Mouse (Mus musculus): Measurements from ENCODE around the gene D630045J12Rik. TPM values are rescaled to one million over a fixed set of nuclear protein-coding genes. Genes with fewer than 3 reads are reported as not detected.

D630045J12Rik gene
- 11.3 and 12.6 TPM in 2 replicates for polyA plus RNA-seq (2015; fragmentation: Nextera tagmentation; extraction: Ambion mirVana)

DNA sequence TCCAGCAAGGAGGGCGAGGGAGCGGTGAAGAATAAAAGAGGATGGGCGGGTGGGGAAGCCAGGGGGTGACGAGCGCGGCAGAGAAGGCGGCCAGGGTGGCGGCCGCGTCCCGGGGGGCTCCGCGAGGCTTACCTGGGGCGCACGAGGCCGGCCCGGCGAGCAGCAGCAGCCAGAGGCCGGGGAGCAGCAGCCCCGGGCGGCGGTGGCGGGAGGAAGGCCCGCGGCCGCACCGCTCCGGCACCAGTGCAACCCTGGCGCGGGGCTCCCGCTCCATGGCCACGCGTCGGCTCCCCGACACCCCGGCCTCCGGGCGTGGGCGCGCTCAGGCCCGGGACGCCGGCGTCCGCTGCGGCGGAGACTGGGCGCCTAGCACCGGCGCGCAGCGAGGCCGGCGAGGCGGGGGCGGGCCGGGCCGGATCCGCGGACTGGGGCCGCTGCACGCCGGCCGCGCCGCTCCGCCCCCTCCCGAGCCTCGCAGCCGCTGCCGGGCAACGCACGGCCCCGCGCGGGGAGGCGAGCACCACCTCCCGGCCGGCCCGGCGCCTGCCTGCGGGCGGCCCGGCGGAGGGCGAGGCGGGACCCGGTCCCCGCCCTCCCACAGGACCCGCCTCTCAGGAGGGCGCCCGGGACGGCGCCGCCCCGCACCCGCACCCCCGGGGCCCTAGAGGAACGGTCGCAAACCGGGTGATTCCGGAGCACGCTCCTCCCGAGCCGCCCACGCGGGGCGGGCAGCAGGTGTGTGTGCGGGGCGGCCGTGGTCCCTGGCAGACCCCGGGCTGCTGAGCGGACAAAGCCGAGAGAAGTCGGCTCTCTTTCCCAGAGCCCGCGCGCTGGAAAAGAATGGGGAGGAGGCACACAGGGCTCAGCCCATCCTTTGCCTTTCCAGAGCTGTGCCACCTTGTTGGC lies at the start of gene D630045J12Rik:
Gene D630045J12Rik, minus strand, starts transcription at position 274 of the 906 bp plus-strand sequence.
- WGBS = 0% methylated on average over 56 of the region's 118 CpGs

DNA sequence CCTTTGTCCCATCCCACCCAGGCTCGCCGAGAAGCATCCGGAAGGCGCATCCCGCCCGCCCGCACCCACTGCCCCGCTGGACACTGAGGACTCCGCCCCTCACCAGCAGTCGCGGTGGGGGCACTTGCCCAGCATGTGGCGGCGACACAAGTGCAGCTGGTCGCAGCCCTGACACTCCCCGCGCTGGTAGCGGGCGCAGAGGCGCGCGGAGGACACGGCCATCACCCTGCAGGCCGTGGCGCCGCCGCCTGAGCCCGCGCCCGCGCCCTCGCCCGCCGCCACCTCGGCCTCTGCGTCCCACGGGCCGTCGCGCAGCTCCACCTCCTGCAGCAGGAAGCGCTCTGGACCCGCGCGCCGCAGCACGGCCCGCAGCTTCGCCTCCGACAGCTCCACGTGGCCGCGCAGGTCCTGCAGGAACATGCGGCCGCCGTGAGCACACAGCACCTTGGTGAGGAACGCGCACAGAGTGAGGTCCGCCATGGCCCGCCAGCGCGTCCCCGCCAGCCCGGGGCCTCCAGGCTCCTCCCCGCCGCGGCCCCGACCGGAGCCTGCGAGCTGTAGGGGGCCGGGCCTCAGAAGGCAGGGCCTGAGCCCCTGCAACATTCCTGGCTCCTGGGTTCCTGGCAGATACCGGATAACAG lies 45.1 kb upstream of the D630045J12Rik start, which contains the start of gene Zc3hav1l:
Gene Zc3hav1l, minus strand, starts transcription at position 499 of the 641 bp plus-strand sequence.
- Histone ChIP-seq H3K27ac (replicated peaks) (peak within 1 kb of the TSS; percentile 95), H3K27me3 (replicated peaks) (no peaks in the 10 kb centered on the region), H3K36me3 (peaks cover 19% of the 10 kb centered on the region), H3K9me3 (replicated peaks) (no peaks in the 10 kb centered on the region), H3K4me3 (replicated peaks) (peak within 1 kb of the TSS; percentile 73), H3K4me2 (peak within 1 kb of the TSS; percentile 73), H3K9ac (replicated peaks) (peak within 1 kb of the TSS; percentile 90), H3K4me1 (peaks cover 13% of the 10 kb centered on the region)
- 0% methylated on average over 58 of the region's 70 CpGs for WGBS
- ATAC-seq (ENCODE audit: low FRiP score) = peak; percentile 96

More for the DNA sequence above, at the start of gene D630045J12Rik:
- peaks cover 40% of the 10 kb centered on the region for H3K4me1 ChIP-seq
- no peaks in the 10 kb centered on the region for H3K27me3 ChIP-seq (replicated peaks)
- ATAC-seq (ENCODE audit: low FRiP score) = peak; percentile 92
- no peaks in the 10 kb centered on the region for H3K36me3 ChIP-seq
- no peaks in the 10 kb centered on the region for H3K9me3 ChIP-seq (replicated peaks)
- H3K4me2 ChIP-seq = peak within 1 kb of the TSS; percentile 83
- H3K9ac ChIP-seq (replicated peaks) = peak within 1 kb of the TSS; percentile 97
- peak within 1 kb of the TSS; percentile 96 for H3K27ac ChIP-seq (replicated peaks)
- peak within 1 kb of the TSS; percentile 85 for H3K4me3 ChIP-seq (replicated peaks)

DNA sequence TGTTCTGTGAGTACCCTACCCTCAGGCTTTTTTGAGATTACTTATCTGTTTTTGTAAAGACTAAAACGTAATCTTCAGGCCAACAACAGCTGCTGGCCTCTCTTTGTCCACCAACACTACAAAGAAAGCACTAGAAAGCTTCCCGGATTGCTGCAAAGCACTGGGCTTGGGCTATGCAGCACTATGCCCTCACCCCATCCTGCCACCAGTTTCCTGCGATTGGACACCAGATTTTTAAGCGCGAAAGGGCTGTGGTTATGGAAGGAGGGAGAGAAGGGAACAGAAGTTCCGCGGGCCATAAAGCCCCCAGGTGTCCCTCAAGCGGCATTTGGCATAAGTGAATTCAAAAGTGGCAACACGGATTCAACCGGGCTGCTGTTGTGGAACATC lies 44.4 kb upstream of the D630045J12Rik start:
- Histone ChIP-seq H3K4me1 (peaks cover 13% of the 10 kb centered on the region), H3K4me3 (replicated peaks) (peak overlapping the region; percentile 73), H3K9me3 (replicated peaks) (no peaks in the 10 kb centered on the region), H3K9ac (replicated peaks) (peak overlapping the region; percentile 90), H3K27ac (replicated peaks) (peak overlapping the region; percentile 95), H3K27me3 (replicated peaks) (no peaks in the 10 kb centered on the region), H3K36me3 (peaks cover 20% of the 10 kb centered on the region), H3K4me2 (peak overlapping the region; percentile 73)
- peak; percentile 46 for ATAC-seq (ENCODE audit: low FRiP score)
- 0% methylated on average over 10 of the region's 10 CpGs for WGBS

DNA sequence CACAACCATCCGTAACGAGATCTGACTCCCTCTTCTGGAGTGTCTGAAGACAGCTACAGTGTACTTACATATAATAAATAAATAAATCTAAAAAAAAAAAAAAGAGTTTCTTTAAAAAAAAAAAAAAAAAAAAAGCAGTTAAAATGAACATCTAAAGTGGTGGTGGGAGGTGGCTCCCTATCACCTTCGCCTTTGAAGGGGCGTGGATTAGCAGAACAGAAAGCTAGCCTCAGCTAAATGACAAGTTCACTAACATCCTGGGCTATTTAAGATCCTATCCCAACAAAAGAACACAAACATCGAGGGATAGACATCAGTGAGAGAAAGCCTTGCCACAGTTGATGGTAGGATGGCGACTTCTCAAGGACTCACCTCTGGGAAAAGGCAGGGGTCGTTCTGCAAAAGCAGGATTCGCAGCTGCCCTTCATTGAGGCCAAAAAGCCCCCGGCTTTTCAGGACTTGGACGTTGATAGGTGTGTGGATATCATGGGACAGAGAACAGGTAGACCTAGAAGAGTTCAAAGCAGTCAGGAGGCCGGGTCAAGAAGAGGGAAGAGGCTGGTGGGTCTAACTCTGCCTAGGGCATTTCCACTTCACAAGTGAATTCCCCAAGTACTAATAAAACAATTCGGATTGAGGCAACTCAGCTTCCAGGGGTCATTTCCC lies 43.9 kb upstream of the D630045J12Rik start:
- Histone ChIP-seq H3K4me1 (peaks cover 13% of the 10 kb centered on the region), H3K36me3 (peaks cover 23% of the 10 kb centered on the region), H3K9me3 (replicated peaks) (no peaks in the 10 kb centered on the region), H3K27me3 (replicated peaks) (no peaks in the 10 kb centered on the region), H3K9ac (replicated peaks) (peak overlapping the region; percentile 90), H3K4me2 (peak overlapping the region; percentile 73), H3K27ac (replicated peaks) (peak overlapping the region; percentile 95), H3K4me3 (replicated peaks) (peak overlapping the region; percentile 73)
- no peak for ATAC-seq (ENCODE audit: low FRiP score)
- 36% methylated on average over 12 of the region's 12 CpGs for WGBS

DNA sequence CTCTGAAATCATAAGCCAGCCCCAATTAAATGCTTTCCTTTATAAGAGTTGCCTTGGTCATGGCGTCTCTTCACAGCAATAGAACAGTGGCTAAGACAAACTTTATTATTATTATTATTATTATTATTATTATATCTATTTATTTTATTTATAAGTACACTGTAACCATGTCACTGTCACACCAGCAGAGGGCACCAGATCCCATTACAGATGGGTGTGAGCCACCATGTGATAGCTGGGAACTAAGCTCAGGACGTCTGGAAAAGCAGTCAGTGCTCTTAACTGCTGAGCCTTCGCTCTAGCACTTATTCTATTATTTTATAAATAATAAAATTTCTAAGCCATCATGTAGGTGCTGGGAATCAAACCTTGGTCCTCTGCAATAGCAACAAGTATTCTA lies 39.9 kb upstream of the D630045J12Rik start:
- WGBS = 85% methylated on average over 3 of the region's 3 CpGs
- no peak overlapping the region for H3K9ac ChIP-seq (replicated peaks)
- no peak overlapping the region for H3K4me3 ChIP-seq (replicated peaks)
- peaks cover 39% of the 10 kb centered on the region for H3K36me3 ChIP-seq
- no peaks in the 10 kb centered on the region for H3K9me3 ChIP-seq (replicated peaks)
- peaks cover 9% of the 10 kb centered on the region for H3K4me1 ChIP-seq
- H3K27ac ChIP-seq (replicated peaks) = no peak overlapping the region
- no peaks in the 10 kb centered on the region for H3K27me3 ChIP-seq (replicated peaks)
- ATAC-seq (ENCODE audit: low FRiP score) = no peak
- no peak overlapping the region for H3K4me2 ChIP-seq

DNA sequence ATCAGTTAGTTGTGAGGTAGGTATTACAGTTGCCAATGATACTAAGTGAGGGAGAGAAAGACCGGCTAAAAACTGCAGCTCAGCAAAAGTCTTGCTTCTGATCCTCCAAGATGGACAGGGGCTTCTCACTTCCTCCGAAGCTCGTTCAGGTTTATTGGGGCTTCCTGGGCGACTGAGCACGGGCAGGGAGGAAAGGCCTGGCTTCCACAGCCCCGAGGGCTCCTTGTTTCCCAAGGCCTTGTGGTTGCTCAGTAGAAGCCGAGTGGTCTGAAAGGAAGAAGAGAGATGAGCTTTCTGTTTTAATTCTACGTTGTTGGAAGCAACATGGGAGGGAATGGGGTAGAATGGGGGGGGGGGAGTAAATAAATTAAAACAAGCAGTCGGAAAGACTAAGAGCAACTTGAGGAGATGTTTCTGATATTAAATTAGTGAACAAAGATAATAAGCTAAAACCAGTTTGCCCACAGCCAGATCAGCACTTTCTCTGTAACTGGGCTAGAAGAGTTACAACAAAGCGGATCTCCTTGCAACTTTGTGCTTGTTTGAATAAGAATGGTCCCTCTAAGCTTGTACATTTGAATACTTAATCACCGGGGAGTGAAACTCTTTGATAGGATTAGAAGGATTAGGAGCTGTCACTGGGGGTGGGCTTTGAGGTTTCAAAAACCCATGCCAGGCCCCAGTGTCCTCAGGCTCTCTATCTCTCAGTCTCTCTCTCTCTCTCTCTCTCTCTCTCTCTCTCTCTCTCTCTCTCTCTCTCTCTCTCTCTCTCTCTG lies 39.2 kb upstream of the D630045J12Rik start:
- peaks cover 39% of the 10 kb centered on the region for H3K36me3 ChIP-seq
- no peak overlapping the region for H3K9ac ChIP-seq (replicated peaks)
- H3K9me3 ChIP-seq (replicated peaks) = no peaks in the 10 kb centered on the region
- H3K4me1 ChIP-seq = peaks cover 5% of the 10 kb centered on the region
- no peak overlapping the region for H3K4me3 ChIP-seq (replicated peaks)
- no peak overlapping the region for H3K27ac ChIP-seq (replicated peaks)
- 60% methylated on average over 11 of the region's 11 CpGs for WGBS
- no peaks in the 10 kb centered on the region for H3K27me3 ChIP-seq (replicated peaks)
- ATAC-seq (ENCODE audit: low FRiP score) = no peak
- H3K4me2 ChIP-seq = no peak overlapping the region

DNA sequence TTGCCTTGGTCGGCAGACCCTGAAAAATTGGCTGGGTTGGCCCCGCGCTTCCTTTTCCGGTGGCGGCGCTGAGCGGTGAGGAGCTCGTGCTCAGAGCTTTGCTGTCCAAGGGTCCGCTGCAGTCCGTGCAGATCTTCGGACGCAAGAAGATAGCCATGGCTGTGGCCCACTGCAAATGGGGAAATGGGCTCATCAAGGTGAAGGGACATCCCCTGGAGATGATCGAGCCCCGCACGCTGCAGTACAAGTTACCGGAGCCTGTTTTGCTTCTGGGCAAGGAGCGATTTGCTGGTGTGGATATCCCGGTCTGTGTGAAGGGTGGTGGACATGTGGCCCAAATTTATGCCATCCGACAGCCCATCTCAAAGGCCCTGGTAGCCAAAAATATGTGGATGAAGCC lies 30.6 kb upstream of the D630045J12Rik start:
- no peak overlapping the region for H3K4me3 ChIP-seq (replicated peaks)
- H3K4me1 ChIP-seq = no peaks in the 10 kb centered on the region
- H3K4me2 ChIP-seq = no peak overlapping the region
- 99% methylated on average over 19 of the region's 19 CpGs for WGBS
- no peak for ATAC-seq (ENCODE audit: low FRiP score)
- H3K36me3 ChIP-seq = peaks cover 36% of the 10 kb centered on the region
- no peaks in the 10 kb centered on the region; the same call in 1 of the 2 replicates for H3K9me3 ChIP-seq (replicated peaks)
- no peak overlapping the region for H3K9ac ChIP-seq (replicated peaks)
- no peaks in the 10 kb centered on the region for H3K27me3 ChIP-seq (replicated peaks)
- H3K27ac ChIP-seq (replicated peaks) = no peak overlapping the region

DNA sequence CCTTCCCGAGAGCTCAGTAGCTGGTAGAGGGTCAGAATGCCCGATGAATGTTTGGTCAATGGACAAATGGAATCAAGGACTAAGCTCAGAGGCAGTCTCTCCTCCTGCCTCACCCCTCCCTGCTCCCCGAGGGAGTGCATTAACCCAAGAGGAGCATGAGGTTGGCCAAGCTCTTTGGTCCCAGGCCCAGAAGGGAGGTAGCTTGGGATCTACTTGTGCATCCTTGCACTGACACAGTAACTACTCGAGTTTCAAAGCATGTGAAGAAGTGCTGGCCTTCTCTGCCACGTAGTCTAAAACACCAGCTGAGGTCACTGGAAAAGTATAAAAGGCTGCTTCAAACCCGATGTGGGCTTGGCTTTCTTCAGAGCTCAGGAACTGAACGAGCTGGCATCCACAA lies 10.7 kb upstream of the D630045J12Rik start:
- Histone ChIP-seq H3K9me3 (replicated peaks) (no peaks in the 10 kb centered on the region), H3K36me3 (no peaks in the 10 kb centered on the region), H3K4me1 (no peaks in the 10 kb centered on the region), H3K4me3 (replicated peaks) (no peak overlapping the region), H3K27ac (replicated peaks) (no peak overlapping the region), H3K9ac (replicated peaks) (no peak overlapping the region), H3K4me2 (no peak overlapping the region), H3K27me3 (replicated peaks) (no peaks in the 10 kb centered on the region)
- WGBS = 81% methylated on average over 7 of the region's 7 CpGs
- no peak for ATAC-seq (ENCODE audit: low FRiP score)

DNA sequence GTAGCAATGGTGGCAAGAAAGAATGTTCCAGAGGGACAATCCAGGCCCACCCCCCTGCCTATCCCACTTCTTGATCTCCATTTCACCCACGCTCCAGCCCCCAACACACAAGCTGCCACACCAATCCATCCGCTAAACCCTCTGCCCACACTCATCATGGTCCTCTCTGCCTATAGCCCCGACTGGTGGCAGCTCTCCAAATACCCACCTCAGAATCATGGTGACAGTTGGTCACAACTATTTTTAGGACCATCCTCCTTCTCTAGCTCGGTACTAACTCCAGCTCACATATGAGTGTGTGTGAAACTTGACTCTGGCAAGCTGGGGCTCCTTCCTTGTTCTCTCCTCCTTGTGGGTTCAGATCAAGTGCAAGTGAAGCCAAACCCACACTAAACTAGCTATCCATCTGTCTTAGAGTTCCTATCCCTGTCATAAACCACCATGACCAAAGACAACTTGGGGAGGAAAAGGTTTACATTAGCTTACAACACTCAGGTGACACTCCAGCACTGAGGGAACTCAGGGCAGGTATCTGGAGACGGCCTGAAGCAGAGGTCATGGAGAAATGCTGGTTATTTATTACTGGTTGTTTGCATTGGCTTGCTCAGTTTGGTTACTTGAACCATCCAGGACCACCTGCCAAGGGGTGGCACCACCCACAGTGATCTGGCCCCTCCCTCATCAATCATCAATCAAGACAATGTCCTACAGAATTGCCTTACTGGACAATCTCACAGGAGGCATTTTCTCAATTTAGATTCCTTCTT lies 9.8 kb upstream of the D630045J12Rik start:
- H3K27ac ChIP-seq (replicated peaks) = no peak overlapping the region
- no peak for ATAC-seq (ENCODE audit: low FRiP score)
- H3K9ac ChIP-seq (replicated peaks) = no peak overlapping the region
- no peak overlapping the region for H3K4me3 ChIP-seq (replicated peaks)
- H3K36me3 ChIP-seq = no peaks in the 10 kb centered on the region
- no peak overlapping the region for H3K4me2 ChIP-seq
- H3K9me3 ChIP-seq (replicated peaks) = no peaks in the 10 kb centered on the region
- H3K4me1 ChIP-seq = no peaks in the 10 kb centered on the region
- WGBS = 79% methylated on average over 5 of the region's 5 CpGs
- H3K27me3 ChIP-seq (replicated peaks) = no peaks in the 10 kb centered on the region

DNA sequence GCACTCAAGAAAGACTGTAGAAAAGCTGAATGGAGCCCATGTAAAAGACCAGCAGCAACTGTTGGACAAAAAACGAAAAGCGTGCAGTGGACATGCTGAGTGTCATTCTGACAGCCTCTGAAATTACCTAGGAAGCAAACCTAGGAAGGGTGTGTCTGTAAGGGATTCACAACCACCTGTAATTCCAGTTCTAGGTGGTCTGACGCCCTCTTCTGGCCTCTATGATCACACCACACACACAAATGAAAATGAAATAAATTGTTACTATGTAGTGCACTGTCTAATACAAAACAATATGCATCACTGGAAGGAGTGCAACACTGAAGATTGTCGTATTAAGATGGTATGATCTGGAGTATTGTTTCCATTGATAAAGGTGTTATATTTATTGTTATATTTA lies 8.1 kb upstream of the D630045J12Rik start:
- no peak overlapping the region for H3K9ac ChIP-seq (replicated peaks)
- no peak for ATAC-seq (ENCODE audit: low FRiP score)
- 76% methylated on average over 4 of the region's 4 CpGs for WGBS

More for the DNA sequence above, 8.1 kb upstream of the D630045J12Rik start:
- Histone ChIP-seq H3K4me2 (no peak overlapping the region), H3K9me3 (replicated peaks) (no peaks in the 10 kb centered on the region), H3K36me3 (no peaks in the 10 kb centered on the region), H3K4me1 (no peaks in the 10 kb centered on the region), H3K27ac (replicated peaks) (no peak overlapping the region), H3K27me3 (replicated peaks) (no peaks in the 10 kb centered on the region), H3K4me3 (replicated peaks) (no peak overlapping the region)

Measured in neural tube, embryonic 15.5 days (tissue).